In genomic region chr9:64472165-64472564, GRCm38 (mm10) we compare ENCODE assay signal across 29 mouse cellular contexts.
DNase-seq lines count a peak whose midpoint lies in the region; ATAC-seq lines count a peak whose summit lies in the region.
"Had no signal": no experiment of that assay in that cellular context is flagged by ENCODE, and none has a peak within 500 bp of the region (broad histone marks: within the 10 kb centered on the region; RNA-seq: fewer than 3 reads in every experiment).

No protein-coding gene starts in this region.

- DNase-seq in spleen, adult 12 weeks (ENCODE audit: low spot score) = peak; percentile 15
- no peak for DNase-seq in spleen, adult 18-20 months
- DNase-seq in liver, embryonic 13.5 days = peak; percentile 33
- DNase-seq in kidney, adult 8-10 months = no peak
- DNase-seq in frontal cortex, postnatal 10 days (ENCODE audit: low spot score in 2 of 2) = no peak
- no peak for DNase-seq in ovary, adult 18-20 months (ENCODE audit: low spot score)
- DNase-seq: cerebellum, adult 18-20 months; cerebellum, postnatal 25 days; forebrain, postnatal 0 days; gastrocnemius, postnatal 10 days; kidney, postnatal 14 days; lung, adult 18-20 months; lung, postnatal 4 days; right cerebral cortex, adult 18-20 months had no signal

- peak overlapping the region; percentile 75 for H3K27ac ChIP-seq in liver, embryonic 13.5 days
- H3K27ac ChIP-seq: embryonic facial prominence, embryonic 13.5 days; forebrain, embryonic 12.5 days; heart, embryonic 15.5 days; hindbrain, embryonic 14.5 days; left cerebral cortex, adult 2 months; limb, embryonic 12.5 days; stomach, embryonic 15.5 days had no signal

- H3K9me3 ChIP-seq in liver, embryonic 13.5 days (replicated peaks) = no peaks in the 10 kb centered on the region
- H3K9me3 ChIP-seq: embryonic facial prominence, embryonic 13.5 days; forebrain, embryonic 12.5 days; heart, embryonic 15.5 days; limb, embryonic 12.5 days; stomach, embryonic 15.5 days had no signal

- H3K4me2 ChIP-seq in liver, embryonic 13.5 days = peak overlapping the region; percentile 41
- H3K4me2 ChIP-seq: embryonic facial prominence, embryonic 13.5 days; forebrain, embryonic 12.5 days; heart, embryonic 15.5 days; hindbrain, embryonic 14.5 days; limb, embryonic 12.5 days; midbrain, embryonic 11.5 days; stomach, embryonic 15.5 days had no signal

- H3K9ac ChIP-seq in liver, embryonic 13.5 days = 0 out of 2 replicates have a peak overlapping the region, but pooled peaks have one; percentile 30
- H3K9ac ChIP-seq: embryonic facial prominence, embryonic 13.5 days; forebrain, embryonic 12.5 days; forebrain, postnatal 0 days; heart, embryonic 15.5 days; hindbrain, embryonic 14.5 days; limb, embryonic 12.5 days; stomach, embryonic 15.5 days had no signal

- H3K4me1 ChIP-seq in liver, embryonic 13.5 days (replicated peaks) = peaks cover 41% of the 10 kb centered on the region
- H3K4me1 ChIP-seq: heart, embryonic 15.5 days; stomach, embryonic 15.5 days had no signal

- no peak overlapping the region for H3K4me3 ChIP-seq in liver, embryonic 13.5 days (replicated peaks)
- H3K4me3 ChIP-seq: embryonic facial prominence, embryonic 13.5 days; erythroblast, embryonic 14.5 days; forebrain, embryonic 12.5 days; heart, embryonic 15.5 days; left cerebral cortex, adult 2 months; limb, embryonic 12.5 days; stomach, embryonic 15.5 days had no signal

- H3K27me3 ChIP-seq in liver, embryonic 13.5 days = peaks cover 9% of the 10 kb centered on the region; the same call in 1 of the 2 replicates
- H3K27me3 ChIP-seq: CH12.LX; embryonic facial prominence, embryonic 13.5 days; heart, embryonic 15.5 days; stomach, embryonic 15.5 days had no signal

- no peaks in the 10 kb centered on the region for H3K36me3 ChIP-seq in liver, embryonic 13.5 days
- H3K36me3 ChIP-seq: embryonic facial prominence, embryonic 13.5 days; forebrain, embryonic 12.5 days; heart, embryonic 15.5 days; limb, embryonic 12.5 days; stomach, embryonic 15.5 days had no signal

- ATAC-seq in common myeloid progenitor, adult 5-6 weeks (replicated peaks; ENCODE audit: low read depth, poor library complexity, severe bottlenecking) = peak; percentile 43; the same call in 1 of the 2 replicates
- peak; percentile 71 for ATAC-seq in liver, embryonic 13.5 days (ENCODE audit: low read depth)
- peak; percentile 42; the same call in 1 of the 2 replicates for ATAC-seq in megakaryocyte-erythroid progenitor cell, adult 5-6 weeks (replicated peaks; ENCODE audit: low FRiP score, low TSS enrichment, poor library complexity, severe bottlenecking)
- ATAC-seq: forebrain, postnatal 0 days; intestine, postnatal 0 days; lung, postnatal 0 days; midbrain, embryonic 16.5 days had no signal

- WGBS in liver, embryonic 13.5 days (ENCODE audit: insufficient replicate concordance) = 13% methylated on average over 2 of the region's 2 CpGs

Comparison
In these comparisons a context has a peak if more than half of its experiments do, and no peak if none do; other contexts are left out.
1. DNase-seq: peak in spleen, adult 12 weeks (single experiment) and liver, embryonic 13.5 days (single experiment); none in spleen, adult 18-20 months (0 of 2), kidney, adult 8-10 months (0 of 2), frontal cortex, postnatal 10 days (0 of 2) and ovary, adult 18-20 months (single experiment).
2. Peak in every context shown above with its lines, with median percentiles within 50 percentile points of each other: ATAC-seq.